Mouse (Mus musculus) intestine, embryonic 14.5 days (tissue): Measurements from ENCODE around the gene Smdt1. TPM values are rescaled to one million over a fixed set of nuclear protein-coding genes. Genes with fewer than 3 reads are reported as not detected.

ENCODE experiments used
- microRNA-seq: library from miRNA; unstranded; fragments of <30 nt; microRNA quantifications from one replicate; pipeline ENCODE4, GENCODE M21; 2016
- polyA plus RNA-seq: library from polyadenylated mRNA; unstranded; fragments of >200 nt; fragmentation: Nextera tagmentation; extraction: Ambion mirVana; gene quantifications from 2 replicates; pipeline ENCODE4 v1.2.1, GENCODE M21; 2014

The Smdt1 gene
- polyA plus RNA-seq, 1 experiment from 2014 or later = 272 TPM

Small RNA genes lying within 50 kb of the gene (microRNA-seq; reads per million reads assigned to microRNA genes)
- not detected for gene Mir7684

Other genes starting within 250 kb of the Smdt1 start
- 14.2 and 15.3 TPM in 2 replicates for gene Ccdc134, start 211.0 kb upstream of the Smdt1 start, polyA plus RNA-seq
- gene Srebf2, start 191.8 kb upstream of the Smdt1 start, polyA plus RNA-seq = 136 and 144 TPM in 2 replicates
- gene Shisa8, start 126.1 kb upstream of the Smdt1 start, polyA plus RNA-seq = 0.15 TPM in 2 replicates
- 0.11 and 0.15 TPM in 2 replicates for gene Tnfrsf13c, start 114.6 kb upstream of the Smdt1 start, polyA plus RNA-seq
- 64.9 and 70.3 TPM in 2 replicates for gene Cenpm, start 94.2 kb upstream of the Smdt1 start, polyA plus RNA-seq
- 0.15 TPM in 1 of 2 replicates, not detected in the other for gene 1500009C09Rik, start 86.6 kb upstream of the Smdt1 start, polyA plus RNA-seq
- gene Sept3, start 64.1 kb upstream of the Smdt1 start, polyA plus RNA-seq = 16.0 and 18.3 TPM in 2 replicates
- gene Wbp2nl, start 40.0 kb upstream of the Smdt1 start, polyA plus RNA-seq = 0.16 and 0.20 TPM in 2 replicates
- gene Naga, start within 50 bp of the Smdt1 start, polyA plus RNA-seq = 59.7 and 61.2 TPM in 2 replicates
- gene Pheta2, start within 50 bp of the Smdt1 start, polyA plus RNA-seq = 9.9 and 13.2 TPM in 2 replicates
- gene Ndufa6, start 15.4 kb downstream of the Smdt1 start, polyA plus RNA-seq = 426 and 466 TPM in 2 replicates
- gene Cyp2d22, start 41.3 kb downstream of the Smdt1 start, polyA plus RNA-seq = 8.4 and 8.5 TPM in 2 replicates
- not detected in 2 replicates for gene Cyp2d11, start 55.1 kb downstream of the Smdt1 start, polyA plus RNA-seq
- not detected in 2 replicates for gene Cyp2d10, start 68.2 kb downstream of the Smdt1 start, polyA plus RNA-seq
- gene Cyp2d9, start 94.5 kb downstream of the Smdt1 start, polyA plus RNA-seq = 0.12 TPM in 1 of 2 replicates, not detected in the other
- gene Cyp2d12, start 216.1 kb downstream of the Smdt1 start, polyA plus RNA-seq = not detected in 2 replicates